Mouse (Mus musculus) megakaryocyte progenitor cell, adult 5-6 weeks (primary cell): Measurements from ENCODE around the gene Ythdf2. TPM values are rescaled to one million over a fixed set of nuclear protein-coding genes. Genes with fewer than 3 reads are reported as not detected.
"Not testable (repeated sequence)": the region's sequence is repeated elsewhere in the genome, so short reads cannot be mapped to it uniquely, and the experiment has no call there.

Experiments
- ATAC-seq: replicated peaks from 2 replicates; pipeline ENCODE4 v1.8.0; 2016; ENCODE audit warnings: mild to moderate bottlenecking, moderate TSS enrichment, inconsistent platforms; ENCODE audit not compliant: poor library complexity
- total RNA-seq, 2 experiments: library from RNA; stranded (forward) in 1 of 2; stranded (reverse) in 1 of 2; fragments of 157-497, 149-512 nt in 1 of 2; fragments of 200-1000 nt in 1 of 2; gene quantifications; 2 replicates each; pipeline versions ENCODE4 v1.2.3 to v1.2.4; 2015 to 2017

Ythdf2 gene
- total RNA-seq (2015) (64.7 and 66.5 TPM in 2 replicates), total RNA-seq (2017) (64.0 and 69.7 TPM in 2 replicates)

DNA sequence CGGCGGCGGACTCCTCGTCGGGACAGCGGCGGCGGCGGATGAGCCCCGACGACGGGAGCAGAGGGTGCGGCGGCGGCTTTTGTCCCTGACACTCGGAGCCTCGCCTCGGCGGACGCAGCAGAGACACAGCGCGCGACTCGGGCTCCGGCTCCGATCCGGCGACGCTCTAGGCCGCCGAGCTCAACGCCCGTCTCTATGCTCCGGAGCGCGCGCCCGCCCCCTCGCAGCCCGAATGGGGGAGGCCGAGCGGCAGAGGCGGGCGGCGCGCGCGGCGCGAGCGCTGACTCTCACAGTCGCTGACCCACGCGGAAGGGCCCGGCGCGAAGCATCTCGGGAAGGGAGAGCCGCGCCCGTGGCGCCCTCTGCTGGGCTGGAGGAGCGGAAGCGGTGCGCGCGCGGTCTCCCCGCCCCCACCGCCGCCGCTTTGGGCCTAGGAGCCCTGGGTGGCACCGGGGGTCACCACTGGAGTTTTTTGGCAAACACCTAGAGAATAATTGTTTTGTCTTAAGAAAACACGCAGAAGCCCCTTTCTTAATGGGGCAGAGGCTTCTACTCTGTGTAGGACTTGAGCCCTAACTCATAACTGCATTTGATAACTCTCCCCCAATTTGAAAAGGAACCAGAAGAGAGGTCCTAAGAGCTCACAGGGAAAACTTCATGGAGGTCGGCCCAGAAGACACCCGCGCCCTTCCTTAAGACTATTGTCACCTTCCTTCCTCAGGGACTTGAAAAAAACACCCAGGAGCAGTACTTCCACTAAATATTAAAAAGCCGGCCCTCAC is at the start of gene Ythdf2:
TSS of gene Ythdf2 (minus strand) at position 351 of the 782 bp plus-strand sequence.
- peak; percentile 85 for ATAC-seq

DNA sequence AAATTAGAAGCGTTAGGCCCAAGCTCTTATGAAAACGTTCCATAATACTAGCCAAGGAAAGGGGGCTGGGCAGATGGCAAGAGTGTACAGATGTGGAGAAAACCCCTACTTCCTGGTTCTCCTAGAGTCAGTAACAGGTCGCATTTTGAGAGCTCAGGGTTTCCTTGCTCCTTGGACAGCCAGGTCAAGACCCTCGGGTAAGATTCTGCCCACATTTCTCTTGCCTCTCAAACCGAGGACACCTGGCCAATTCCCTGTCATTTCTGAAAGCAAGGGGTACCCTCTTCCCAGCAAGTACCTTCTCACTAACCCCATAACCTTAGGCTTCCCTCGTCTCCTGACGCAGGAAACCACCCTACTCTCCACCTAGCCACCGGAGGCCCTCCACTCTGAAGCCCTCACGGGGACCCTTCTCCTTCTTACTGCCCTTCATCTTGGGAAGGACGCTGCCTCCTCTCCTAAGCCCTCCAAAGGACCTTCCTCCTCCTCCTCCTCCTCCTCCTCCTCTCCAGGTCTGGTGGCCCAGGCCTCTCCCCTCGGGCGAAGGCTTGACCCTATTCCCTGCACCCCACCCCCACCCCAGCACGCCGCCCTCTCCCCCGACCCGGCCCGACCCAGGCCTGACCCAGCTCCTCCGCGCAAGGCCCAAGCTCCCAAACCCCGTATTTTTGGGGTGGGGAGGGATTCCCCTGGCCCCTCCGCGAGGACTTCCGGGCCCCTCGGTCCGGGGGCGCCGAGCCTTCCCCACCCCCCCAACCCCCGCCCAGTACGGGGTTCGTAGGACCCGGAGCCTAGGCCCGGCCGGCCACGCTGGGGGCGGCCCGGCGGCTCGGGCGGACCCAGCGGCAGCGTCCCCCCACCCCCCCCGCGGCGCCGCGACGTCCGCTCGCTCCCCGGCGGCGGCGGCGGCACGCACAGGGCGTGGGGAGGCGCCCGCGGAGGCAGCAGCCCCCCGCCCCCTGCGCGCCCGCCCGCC is 48.6 kb upstream of the Ythdf2 start:
- peak; percentile 43 for ATAC-seq

- ATAC-seq: no peak
Observed at GRCm38 (mm10) chr4:132259248-132259647, 47.1 kb upstream of the Ythdf2 start.

GRCm38 (mm10) chr4:132256384-132256783 is 44.3 kb upstream of the Ythdf2 start:
- ATAC-seq: no peak

DNA sequence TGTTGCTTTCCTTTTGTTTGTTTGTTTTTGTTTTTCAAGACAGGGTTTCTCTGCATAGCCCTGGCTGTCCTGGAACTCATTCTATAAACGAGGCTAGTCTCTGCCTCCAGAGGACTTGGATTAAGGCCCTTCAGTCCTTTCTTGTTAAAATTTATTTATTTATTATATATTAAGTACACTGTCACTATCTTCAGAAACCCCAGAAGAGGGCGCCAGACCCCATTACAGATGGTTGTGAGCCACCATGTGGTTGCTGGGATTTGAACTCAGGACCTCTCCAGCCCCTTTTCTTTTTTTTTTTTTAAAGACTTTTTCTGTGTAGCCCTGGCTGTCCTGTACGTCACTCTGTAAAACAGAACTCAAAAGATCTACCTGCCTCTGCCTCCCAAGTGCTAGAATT is 42.9 kb upstream of the Ythdf2 start:
- no peak for ATAC-seq

- ATAC-seq: peak; percentile 80
Observed at GRCm38 (mm10) chr4:132253622-132254021, 41.5 kb upstream of the Ythdf2 start.

DNA sequence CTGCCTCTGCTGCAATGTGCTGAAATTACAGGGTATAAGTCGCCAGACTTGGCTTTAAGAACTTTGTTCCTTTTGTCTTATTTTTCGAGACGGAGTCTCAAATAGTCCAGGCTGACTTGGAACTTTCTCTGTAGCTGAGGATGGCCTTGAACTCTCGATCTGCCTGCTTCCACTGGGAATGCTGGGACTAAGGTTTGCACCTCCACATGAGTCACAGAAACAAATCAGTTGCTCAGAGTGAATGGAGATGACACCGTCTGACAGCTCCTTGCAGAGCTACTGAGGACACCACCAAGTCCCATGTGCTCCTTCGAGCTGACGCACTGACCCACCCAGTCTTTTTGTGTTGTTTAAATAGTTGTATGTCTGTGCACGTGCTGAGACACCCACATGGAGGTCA is 41.0 kb upstream of the Ythdf2 start:
- no peak for ATAC-seq

DNA sequence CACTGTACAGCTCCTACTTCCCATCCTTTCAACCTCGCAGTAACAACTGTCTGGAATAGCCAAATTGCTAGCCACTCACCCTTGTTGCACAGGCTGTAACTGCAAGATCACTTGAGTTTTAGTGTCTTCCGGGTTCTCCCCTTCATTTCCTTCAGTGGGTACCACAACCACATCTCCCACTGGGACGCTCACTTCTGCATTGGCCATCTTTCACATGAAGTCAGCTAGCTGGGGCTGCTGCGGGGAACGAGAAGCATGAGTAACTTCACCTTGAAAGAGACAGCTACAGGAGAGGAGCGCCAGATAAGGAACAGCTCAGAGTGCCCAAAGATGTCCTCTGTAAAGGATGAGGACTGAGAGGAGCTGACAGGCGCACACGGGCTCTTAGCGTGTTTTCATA is 39.5 kb upstream of the Ythdf2 start:
- no peak for ATAC-seq

DNA sequence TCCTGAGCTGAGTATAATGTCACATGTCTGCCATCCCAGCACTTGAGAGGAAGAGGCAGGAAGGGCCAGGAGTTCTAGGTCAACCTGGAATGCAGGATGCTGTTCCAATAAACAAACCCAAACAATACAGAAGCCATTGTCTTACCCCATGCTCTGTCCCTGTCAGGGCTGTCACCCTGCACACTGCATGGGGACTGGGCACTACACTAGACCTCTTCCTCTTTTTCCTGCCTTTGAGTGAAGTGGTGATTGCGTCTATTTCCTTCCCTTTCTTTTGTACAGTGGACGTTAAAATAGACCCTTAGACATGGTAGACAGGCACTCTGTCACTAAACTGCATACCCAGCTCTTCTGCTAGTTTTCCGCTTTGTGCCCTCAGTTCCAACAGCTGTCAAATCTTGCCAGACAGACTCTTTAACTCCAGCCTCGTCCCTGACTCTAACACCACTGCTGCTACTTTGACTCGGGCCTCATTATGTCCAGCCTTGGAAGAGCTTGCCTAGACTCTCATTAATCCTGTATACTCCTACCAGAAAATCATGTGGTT is 35.4 kb upstream of the Ythdf2 start:
- peak; percentile 97 for ATAC-seq

GRCm38 (mm10) chr4:132245643-132246042 is 33.5 kb upstream of the Ythdf2 start:
- ATAC-seq: no peak

DNA sequence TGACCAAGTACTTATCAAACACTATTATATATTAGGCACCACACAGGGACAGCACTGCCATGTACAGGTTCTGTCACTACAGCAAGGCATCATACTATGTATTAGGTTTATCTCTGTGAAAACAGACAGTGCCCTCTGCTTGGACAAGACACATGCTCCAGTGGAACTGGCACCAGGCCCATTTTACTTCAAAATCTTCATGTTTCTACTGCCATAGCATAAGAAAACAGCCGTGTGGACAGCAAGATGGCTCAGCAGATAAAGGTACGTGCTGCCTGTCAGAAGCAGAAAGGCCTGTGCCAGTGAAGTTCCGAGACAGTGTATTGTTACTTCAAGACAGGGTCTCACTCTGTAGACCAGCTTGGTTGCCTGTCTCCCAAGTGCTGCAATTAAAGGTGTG is 29.1 kb upstream of the Ythdf2 start:
- peak; percentile 94 for ATAC-seq

DNA sequence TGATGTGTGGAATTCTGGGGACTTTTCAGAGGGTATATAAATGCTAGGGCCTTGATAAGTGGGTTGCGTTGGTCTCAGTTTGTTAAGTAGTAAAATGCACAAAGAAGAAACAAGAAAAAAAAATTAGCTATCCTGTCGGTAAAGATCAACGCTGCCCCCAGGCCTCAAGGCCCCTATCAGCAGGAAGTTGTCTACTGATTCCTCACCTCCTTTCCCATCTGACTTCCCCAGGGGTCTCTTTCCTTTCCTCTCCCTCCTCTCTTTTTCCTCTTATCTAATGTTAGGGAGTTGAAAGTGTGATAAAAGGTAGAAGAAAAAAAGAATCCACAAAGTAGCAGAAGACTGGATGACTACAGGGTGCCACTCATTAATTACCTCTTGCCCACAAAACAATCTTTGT is 28.3 kb upstream of the Ythdf2 start:
- no peak for ATAC-seq

- no peak for ATAC-seq
Observed at GRCm38 (mm10) chr4:132238356-132238755, 26.3 kb upstream of the Ythdf2 start.

DNA sequence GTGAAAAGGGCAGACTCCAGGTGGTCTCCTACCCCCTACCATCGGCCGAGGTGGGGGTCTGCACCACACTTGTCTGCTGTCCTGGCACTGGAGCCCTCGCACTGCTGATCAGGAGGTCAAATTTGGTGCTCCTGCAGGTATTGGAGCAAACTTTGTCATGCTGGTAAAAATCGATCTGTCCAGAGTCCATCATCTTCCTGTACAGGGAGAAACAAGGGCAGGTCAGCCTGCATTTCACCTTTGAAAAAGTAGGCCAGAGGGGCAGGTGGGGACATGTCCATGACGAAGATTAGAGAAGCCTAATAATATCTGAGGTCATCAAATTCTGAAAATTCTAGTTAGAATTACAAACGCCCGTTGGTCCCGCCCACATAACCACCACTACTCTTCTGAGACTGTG is 22.6 kb upstream of the Ythdf2 start:
- ATAC-seq: no peak

GRCm38 (mm10) chr4:132230422-132230821 is 18.3 kb upstream of the Ythdf2 start:
- ATAC-seq: peak; percentile 78

DNA sequence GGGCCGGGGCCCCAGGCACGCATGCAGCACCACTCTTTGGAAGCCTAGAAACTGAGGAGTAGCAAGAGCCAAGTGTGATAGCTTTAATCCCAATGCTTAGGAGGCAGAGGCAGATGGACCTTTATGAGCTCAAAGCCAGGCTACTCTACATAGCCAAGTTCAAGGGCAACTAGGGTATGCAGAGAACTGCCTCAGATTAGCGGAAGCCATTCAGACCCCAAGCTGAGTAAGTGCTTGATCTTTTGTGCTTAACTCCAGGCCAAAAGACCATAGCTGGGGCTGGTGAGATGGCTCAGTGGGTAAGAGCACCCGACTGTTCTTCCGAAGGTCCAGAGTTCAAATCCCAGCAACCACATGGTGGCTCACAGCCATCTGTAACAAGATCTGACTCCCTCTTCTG is 9.9 kb upstream of the Ythdf2 start:
- not testable (repeated sequence) for ATAC-seq

DNA sequence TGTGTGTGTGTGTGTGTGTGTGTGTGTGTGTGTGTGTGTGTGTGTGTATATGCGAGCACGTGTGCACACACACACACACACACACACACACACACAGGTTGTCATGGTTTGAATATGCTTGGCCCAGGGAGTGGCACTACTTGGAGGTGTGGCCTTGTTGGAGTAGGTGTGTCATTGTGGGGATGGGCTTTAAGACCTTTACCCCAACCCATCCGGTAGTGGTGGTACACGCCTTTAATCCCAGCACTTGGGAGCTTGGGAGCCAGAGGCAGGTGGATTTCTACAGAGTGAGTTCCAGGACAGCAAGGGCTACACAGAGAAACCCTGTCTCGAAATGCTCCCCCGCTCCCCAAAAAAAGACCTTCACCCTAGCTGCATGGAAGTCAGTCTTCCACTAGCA is 6.3 kb upstream of the Ythdf2 start:
- ATAC-seq: not testable (repeated sequence)

- ATAC-seq: peak; percentile 47
Observed at GRCm38 (mm10) chr4:132217781-132218180, 5.7 kb upstream of the Ythdf2 start.

DNA sequence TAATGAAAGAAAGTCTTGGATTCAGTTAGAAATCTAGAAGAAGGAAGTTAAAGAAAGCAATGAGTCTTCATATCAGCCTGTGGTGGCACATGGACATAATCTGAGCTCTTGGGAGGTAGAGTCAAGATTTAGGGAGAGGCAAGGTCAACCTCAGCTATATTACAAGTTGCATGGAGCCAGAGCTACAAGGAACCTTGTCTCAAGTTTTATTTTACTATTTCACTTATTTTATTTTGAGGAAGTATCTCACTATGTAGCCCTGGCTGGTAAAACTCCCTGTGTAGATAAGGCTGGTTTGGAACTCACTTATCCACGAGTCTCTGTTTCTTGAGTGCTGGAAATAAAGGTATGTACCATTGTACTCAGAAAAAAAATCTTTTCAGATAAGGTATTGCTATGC is 4.5 kb upstream of the Ythdf2 start:
- no peak for ATAC-seq

- ATAC-seq: peak; percentile 69
Observed at GRCm38 (mm10) chr4:132214847-132215246, 2.7 kb upstream of the Ythdf2 start.
